Mouse (Mus musculus): Measurements from ENCODE around the gene Rere. TPM values are rescaled to one million over a fixed set of nuclear protein-coding genes. Genes with fewer than 3 reads are reported as not detected.

Rere gene
- total and polyA plus RNA-seq, 3 experiments = 3.1 to 36.5 (median 8.7) TPM

DNA sequence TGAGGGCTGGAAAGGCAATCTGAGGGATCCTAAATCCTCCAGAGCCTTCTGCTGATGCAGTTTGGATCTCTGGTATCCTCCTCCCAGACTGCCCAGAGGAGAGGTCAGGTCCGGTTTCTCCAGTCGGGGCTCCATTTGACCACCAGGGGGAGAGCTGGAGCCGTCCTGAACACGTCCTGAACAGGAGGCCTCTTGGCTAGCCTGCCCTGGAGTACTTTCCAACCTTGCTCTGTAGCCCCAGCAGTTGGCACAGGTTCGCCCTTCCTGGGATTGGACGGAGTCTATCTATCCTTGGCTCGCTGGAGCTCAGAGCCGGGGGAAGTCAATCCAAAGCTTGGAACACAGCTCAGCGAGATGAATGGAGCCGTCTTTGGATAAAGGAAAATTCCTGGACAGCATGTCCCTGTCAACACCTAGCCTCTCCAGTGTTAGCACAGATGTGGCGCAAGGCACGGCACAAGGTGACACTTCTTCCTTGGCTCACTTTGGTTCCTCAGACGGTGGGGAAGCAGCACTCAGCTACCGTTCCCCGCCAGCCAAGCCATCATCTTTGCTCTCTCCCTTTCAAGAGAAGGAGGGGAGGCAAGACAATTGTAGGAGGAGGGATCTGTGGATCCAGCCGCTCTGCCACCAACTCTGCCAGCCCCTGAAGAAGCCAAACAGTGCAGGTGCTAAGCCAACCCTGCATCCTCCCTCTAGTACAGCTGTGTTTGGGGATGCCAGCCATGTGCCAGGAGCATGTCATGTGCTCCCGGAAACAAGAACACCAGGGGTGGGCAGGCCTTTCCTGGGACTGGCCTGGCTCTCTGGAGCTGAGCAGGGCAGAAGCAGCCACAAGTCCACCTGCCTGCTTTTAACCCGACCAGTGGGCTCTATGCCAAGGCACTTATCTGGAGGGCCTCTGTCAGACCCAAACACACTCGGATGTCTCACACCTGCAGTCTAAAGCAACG, 23.9 kb upstream of the Rere start (continued):
- no peak for TF ChIP-seq TBP (conservative IDR thresholded peaks at IDR 0.05; ENCODE audit: low read depth, low read length)
- TF ChIP-seq PAX5 (IDR thresholded peaks at IDR 0.05; ENCODE audit: low read length) = no peak
- TF ChIP-seq USF1 (IDR thresholded peaks at IDR 0.05; ENCODE audit: low read depth, low read length) = no peak

DNA sequence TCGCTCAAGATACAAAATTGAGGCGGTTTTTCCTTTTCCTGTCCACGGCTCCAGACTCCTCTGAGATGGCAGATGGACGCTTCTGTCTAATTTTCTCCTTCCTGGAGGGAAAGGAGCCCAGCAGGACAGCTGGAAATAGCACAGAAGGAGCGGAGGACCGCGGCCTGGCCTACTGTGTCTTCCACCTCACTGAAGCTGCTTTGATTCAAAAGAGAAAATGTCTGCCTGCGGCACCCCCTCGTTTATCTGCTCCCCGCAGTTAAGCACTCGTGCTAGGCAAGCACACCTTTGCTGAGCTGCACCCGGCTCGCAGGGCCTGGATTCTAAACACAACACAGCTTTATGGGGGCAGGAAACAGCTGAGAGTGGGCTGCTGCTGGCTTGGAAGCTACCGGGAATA, 23.1 kb upstream of the Rere start:
- no peak overlapping the region for H3K4me2 ChIP-seq (ENCODE audit: insufficient read depth, low read depth, poor library complexity, severe bottlenecking)
- no peak overlapping the region for H3K4me3 ChIP-seq (replicated peaks in 1 of 3; ENCODE audit: low read depth in 2 of 3, low read length in 2 of 3, poor library complexity in 1 of 3)
- H3K4me1 ChIP-seq (ENCODE audit: control insufficient read depth in 1 of 2, insufficient read depth in 2 of 2) = 0 out of 4 replicates have a peak, but pooled peaks cover 0 to 2% of the 10 kb centered on the region in 2 experiments
- TF ChIP-seq CHD2 (IDR thresholded peaks at IDR 0.05; ENCODE audit: low read length) = no peak
- TF ChIP-seq SIN3A (IDR thresholded peaks at IDR 0.05; ENCODE audit: low read length) = no peak
- no peak for TF ChIP-seq ELF1 (IDR thresholded peaks at IDR 0.05; ENCODE audit: low read depth, low read length)
- in situ Hi-C loops (cut with MboI; ENCODE audit: low pct_ligation_motif_present, low pct_unique_long_range_greater_than_20kb, low sequenced_read_pairs) (loop anchor here (10.0 kb wide), 1 partner anchor 366 kb away; no protein-coding TSS in a partner anchor), dilution Hi-C loops (cut with MboI; ENCODE audit: extremely low pct_ligation_motif_present, extremely low pct_unique_long_range_greater_than_20kb, low sequenced_read_pairs) (no loop called here)
- no peaks in the 10 kb centered on the region for H3K27me3 ChIP-seq (replicated peaks)
- H3K79me2 ChIP-seq (replicated peaks; ENCODE audit: control insufficient read depth, extremely low read depth, insufficient read depth, poor library complexity, severe bottlenecking) = no peaks in the 10 kb centered on the region
- no peak overlapping the region for H3K9ac ChIP-seq (ENCODE audit: insufficient read depth, low read depth)
- H3K36me3 ChIP-seq (replicated peaks in 1 of 2; ENCODE audit: control insufficient read depth in 1 of 2, insufficient read depth in 1 of 2, low read length in 1 of 2) = peaks cover 0 to 65% of the 10 kb centered on the region in 2 experiments
- H3K27ac ChIP-seq (ENCODE audit: insufficient read depth, low read depth) = no peak overlapping the region
- peaks cover 2% of the 10 kb centered on the region for H3K9me3 ChIP-seq (replicated peaks; ENCODE audit: low read length)
- no peak for DNase-seq (ENCODE audit: extremely low read depth)

DNA sequence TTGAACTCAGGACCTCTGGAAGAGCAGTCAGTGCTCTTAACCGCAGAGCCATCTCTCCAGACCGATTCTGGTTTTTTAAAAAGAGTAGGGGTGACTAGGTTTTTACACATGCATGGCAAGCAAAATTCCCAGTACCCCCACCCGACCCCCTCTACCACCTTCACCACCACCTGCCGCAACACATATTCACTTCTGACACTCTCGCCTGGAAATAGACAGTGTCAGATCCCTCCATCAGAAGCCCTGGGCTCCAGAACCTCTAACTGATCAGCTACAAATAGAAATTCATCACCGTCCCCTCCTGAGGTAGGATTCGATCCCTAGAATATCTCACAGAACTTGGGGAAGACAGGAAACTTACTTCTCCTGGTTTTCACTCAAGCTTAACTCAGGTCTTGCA, 21.9 kb upstream of the Rere start:
- no peak overlapping the region for H3K27ac ChIP-seq (ENCODE audit: insufficient read depth, low read depth)
- 0 out of 4 replicates have a peak, but pooled peaks cover 0 to 2% of the 10 kb centered on the region in 2 experiments for H3K4me1 ChIP-seq (ENCODE audit: control insufficient read depth in 1 of 2, insufficient read depth in 2 of 2)
- H3K9me3 ChIP-seq (replicated peaks; ENCODE audit: low read length) = peaks cover 5% of the 10 kb centered on the region
- H3K27me3 ChIP-seq (replicated peaks) = no peaks in the 10 kb centered on the region
- H3K4me3 ChIP-seq (replicated peaks in 1 of 3; ENCODE audit: low read depth in 2 of 3, low read length in 2 of 3, poor library complexity in 1 of 3) = no peak overlapping the region
- H3K4me2 ChIP-seq (ENCODE audit: insufficient read depth, low read depth, poor library complexity, severe bottlenecking) = no peak overlapping the region
- no peak overlapping the region for H3K9ac ChIP-seq (ENCODE audit: insufficient read depth, low read depth)
- in situ Hi-C loops (cut with MboI; ENCODE audit: low pct_ligation_motif_present, low pct_unique_long_range_greater_than_20kb, low sequenced_read_pairs) (loop anchor here (10.0 kb wide), 1 partner anchor 365 kb away; no protein-coding TSS in a partner anchor), dilution Hi-C loops (cut with MboI; ENCODE audit: extremely low pct_ligation_motif_present, extremely low pct_unique_long_range_greater_than_20kb, low sequenced_read_pairs) (no loop called here)
- no peak for DNase-seq (ENCODE audit: extremely low read depth)
- no peak for TF ChIP-seq NELFE (IDR thresholded peaks at IDR 0.05; ENCODE audit: low read depth, low read length)
- no peak for TF ChIP-seq TCF12 (IDR thresholded peaks at IDR 0.05; ENCODE audit: low read depth, low read length)
- no peak for TF ChIP-seq JUN (IDR thresholded peaks at IDR 0.05; ENCODE audit: insufficient read depth, low read depth, low read length)
- no peak for TF ChIP-seq USF2 (conservative IDR thresholded peaks at IDR 0.05; ENCODE audit: low read depth, low read length)
- no peak for TF ChIP-seq IRF4 (IDR thresholded peaks at IDR 0.05; ENCODE audit: low read depth, low read length)
- TF ChIP-seq RAD21 (IDR thresholded peaks at IDR 0.05; ENCODE audit: low read depth, low read length) = no peak
- TF ChIP-seq TBP (conservative IDR thresholded peaks at IDR 0.05; ENCODE audit: low read depth, low read length) = no peak
- TF ChIP-seq NRF1 (IDR thresholded peaks at IDR 0.05; ENCODE audit: low read depth, low read length) = no peak
- no peak for TF ChIP-seq SIN3A (IDR thresholded peaks at IDR 0.05; ENCODE audit: low read length)
- no peak for TF ChIP-seq GABPA (IDR thresholded peaks at IDR 0.05; ENCODE audit: insufficient replicate concordance, low read depth, low read length)
- H3K79me2 ChIP-seq (replicated peaks; ENCODE audit: control insufficient read depth, extremely low read depth, insufficient read depth, poor library complexity, severe bottlenecking) = no peaks in the 10 kb centered on the region
- H3K36me3 ChIP-seq (replicated peaks in 1 of 2; ENCODE audit: control insufficient read depth in 1 of 2, insufficient read depth in 1 of 2, low read length in 1 of 2) = peaks cover 0 to 70% of the 10 kb centered on the region in 2 experiments

All from CH12.LX (cell line).